Mouse (Mus musculus): ENCODE results near the gene Fgfr2.

The Fgfr2 gene

GRCm38 (mm10) chr7:130701336-130701735 is 2421.8 kb downstream of the Fgfr2 start:
- DNase-seq = no peak

GRCm38 (mm10) chr7:130698480-130698879 is 2424.7 kb downstream of the Fgfr2 start:
- no peak for DNase-seq

- DNase-seq = peak; percentile 67 to 80
Observed at GRCm38 (mm10) chr7:130696347-130697234, 2426.6 kb downstream of the Fgfr2 start.

GRCm38 (mm10) chr7:130695669-130696338 is 2427.3 kb downstream of the Fgfr2 start:
- DNase-seq = no peak

GRCm38 (mm10) chr7:130693800-130694193 is 2429.4 kb downstream of the Fgfr2 start:
- peak; percentile 70 to 73 for DNase-seq

GRCm38 (mm10) chr7:130692943-130693799 is 2430.0 kb downstream of the Fgfr2 start:
- peak; percentile 78 to 80 for DNase-seq

- DNase-seq = peak; percentile 87 to 90
Observed at GRCm38 (mm10) chr7:130692392-130692942, 2430.7 kb downstream of the Fgfr2 start.

GRCm38 (mm10) chr7:130691931-130692330 is 2431.2 kb downstream of the Fgfr2 start:
- DNase-seq = no peak

- DNase-seq = no peak
Observed at GRCm38 (mm10) chr7:130690869-130691268, 2432.3 kb downstream of the Fgfr2 start.

- no peak for DNase-seq
Observed at GRCm38 (mm10) chr7:130688601-130689000, 2434.5 kb downstream of the Fgfr2 start.

- peak; percentile 79 to 91 for DNase-seq
Observed at GRCm38 (mm10) chr7:130681798-130682197, 2441.4 kb downstream of the Fgfr2 start.

- DNase-seq = no peak
Observed at GRCm38 (mm10) chr7:130678414-130678813, 2444.7 kb downstream of the Fgfr2 start.

- DNase-seq = no peak
Observed at GRCm38 (mm10) chr7:130677541-130678274, 2445.4 kb downstream of the Fgfr2 start.

GRCm38 (mm10) chr7:130676885-130677540 is 2446.1 kb downstream of the Fgfr2 start:
- DNase-seq = no peak

GRCm38 (mm10) chr7:130674526-130674925 is 2448.6 kb downstream of the Fgfr2 start:
- DNase-seq = no peak

- peak; percentile 66 to 76 for DNase-seq
Observed at GRCm38 (mm10) chr7:130673169-130674033, 2449.7 kb downstream of the Fgfr2 start.

- no peak for DNase-seq
Observed at GRCm38 (mm10) chr7:130671301-130671700, 2451.8 kb downstream of the Fgfr2 start.

- no peak for DNase-seq
Observed at GRCm38 (mm10) chr7:130670358-130670757, 2452.8 kb downstream of the Fgfr2 start.

- peak; percentile 31 to 40 for DNase-seq
Observed at GRCm38 (mm10) chr7:130669370-130669881, 2453.7 kb downstream of the Fgfr2 start.

- DNase-seq = no peak
Observed at GRCm38 (mm10) chr7:130668729-130669281, 2454.3 kb downstream of the Fgfr2 start.
